Mouse (Mus musculus) ES-E14 (cell line): ENCODE results near the gene Ppox. TPM values are rescaled to one million over a fixed set of nuclear protein-coding genes. Genes with fewer than 3 reads are reported as not detected.

ENCODE experiments used
- DNase-seq: peaks from one replicate; pipeline ENCODE4 v3.0.0-alpha.2; 2013; ENCODE audit warnings: low read depth, low spot score
- H3K27ac ChIP-seq: 2 replicates; pipeline ENCODE4 v1.5.1; 2012; ENCODE audit warnings: low read depth, mild to moderate bottlenecking, low read length, moderate library complexity, mixed read lengths; ENCODE audit not compliant: poor library complexity, insufficient read depth, severe bottlenecking
- H3K36me3 ChIP-seq: 2 replicates; pipeline ENCODE4 v1.6.1; 2012; ENCODE audit warnings: mild to moderate bottlenecking, low read length, moderate library complexity, mixed read lengths; ENCODE audit not compliant: control insufficient read depth, poor library complexity, insufficient read depth, severe bottlenecking
- H3K4me1 ChIP-seq, 2 experiments: fragments of 150-350 bp in 1 of 2; sonication (generic) in 1 of 2; 2 replicates each; pipeline ENCODE4 v1.6.1; 2012; ENCODE audit warnings: low read length in 2 of 2, mild to moderate bottlenecking in 1 of 2, mixed read lengths in 1 of 2; ENCODE audit not compliant: control insufficient read depth in 2 of 2, insufficient read depth in 2 of 2, poor library complexity in 1 of 2
- H3K4me3 ChIP-seq, 2 experiments: fragments of 150-350 bp in 1 of 2; sonication (generic) in 1 of 2; 2 replicates each; pipeline ENCODE4 v1.5.1; 2012; ENCODE audit warnings: low read length in 2 of 2, low read depth in 1 of 2, mild to moderate bottlenecking in 1 of 2, mixed read lengths in 1 of 2; ENCODE audit not compliant: insufficient read depth in 1 of 2, poor library complexity in 1 of 2, severe bottlenecking in 1 of 2
- H3K9ac ChIP-seq: 2 replicates; pipeline ENCODE4 v1.6.1; 2012; ENCODE audit warnings: low read depth, mild to moderate bottlenecking, low read length, mixed read lengths; ENCODE audit not compliant: poor library complexity, insufficient read depth, severe bottlenecking
- H3K9me3 ChIP-seq: fragments of 150-350 bp; sonication (generic); 2 replicates; pipeline ENCODE4 v1.6.1; 2012; ENCODE audit warnings: low read depth, mild to moderate bottlenecking, low read length; ENCODE audit not compliant: control insufficient read depth, insufficient read depth
- CHD2 ChIP-seq: IDR thresholded peaks from 2 replicates; pipeline ENCODE4 v1.6.1; 2014; ENCODE audit warnings: mild to moderate bottlenecking, low read depth, low read length, inconsistent platforms
- HCFC1 ChIP-seq: IDR thresholded peaks from 2 replicates; pipeline ENCODE4 v1.6.1; 2012; ENCODE audit warnings: low read length, inconsistent platforms, borderline replicate concordance; ENCODE audit not compliant: insufficient read depth
- MAFK ChIP-seq: IDR thresholded peaks from 2 replicates; pipeline ENCODE4 v1.6.1; 2014; ENCODE audit warnings: mild to moderate bottlenecking, low read depth, low read length, inconsistent platforms; ENCODE audit not compliant: insufficient read depth
- ZC3H11A ChIP-seq: IDR thresholded peaks from 2 replicates; pipeline ENCODE4 v1.6.1; 2012; ENCODE audit warnings: low read depth, mild to moderate bottlenecking, inconsistent platforms, low read length, borderline replicate concordance
- ZNF384 ChIP-seq: IDR thresholded peaks from 2 replicates; pipeline ENCODE4 v1.6.1; 2012; ENCODE audit warnings: low read depth, low read length, inconsistent platforms
- in situ Hi-C, 2 experiments: fragments of 600-800 bp; cut with MboI; formaldehyde crosslinking; loops; one replicate each; pipeline ENCODE4 v1.15.1; 2025; ENCODE audit warnings: low sequenced_read_pairs in 2 of 2, inconsistent platforms in 1 of 2; ENCODE audit not compliant: unreplicated experiment in 2 of 2
- total RNA-seq: library from RNA; depleted of rRNA; stranded (reverse); fragments of 300-350 nt; gene quantifications from 2 replicates; pipeline ENCODE4 v1.2.3, GENCODE M21; 2012; rRNA removed

Gene Ppox
- total RNA-seq, 1 experiment = 15.5 TPM

DNA sequence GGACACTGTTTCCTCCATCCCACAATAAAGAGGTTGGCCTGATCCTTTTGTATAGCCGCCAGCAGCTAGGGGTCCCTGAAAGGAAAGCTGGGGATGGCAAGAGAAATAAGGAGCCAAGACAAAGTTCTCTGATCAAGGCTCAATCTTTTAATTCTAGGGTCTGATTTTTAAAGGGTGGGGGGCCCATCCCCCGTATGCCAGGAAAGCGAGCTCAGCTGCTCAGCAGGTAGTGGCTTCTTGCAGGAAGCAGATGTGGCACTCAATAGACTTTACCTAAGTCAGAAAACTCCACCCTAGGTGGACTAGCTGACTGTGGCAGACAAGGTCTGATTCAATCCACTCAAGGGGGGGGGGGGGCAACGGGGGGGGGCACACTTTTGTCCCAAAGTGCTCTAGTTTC is 54.2 kb downstream of the Ppox start:
- Histone ChIP-seq H3K4me1 (peaks cover 0 to 10% of the 10 kb centered on the region in 2 experiments; a peak in 1 of 4 replicates), H3K27ac (no peak overlapping the region), H3K4me3 (no peak overlapping the region), H3K9ac (no peak overlapping the region), H3K36me3 (no peaks in the 10 kb centered on the region), H3K9me3 (no peaks in the 10 kb centered on the region)
- in situ Hi-C loops = loop anchor here in 1 of 2 experiments (25.0 kb wide), 1 partner anchor 339 kb away; the partner anchor contains the start of genes Dusp12 and Gm26620
- TF ChIP-seq ZNF384 (no peak), MAFK (no peak), HCFC1 (no peak), ZC3H11A (no peak), CHD2 (no peak)
- DNase-seq = no peak

Other genes with a start within 250 kb of the Ppox start
- gene Fcgr3, start 216.3 kb downstream of the Ppox start, total RNA-seq = 0.32 and 0.40 TPM in 2 replicates
- gene Cfap126, start 167.3 kb downstream of the Ppox start, total RNA-seq = not detected in 2 replicates
- gene Sdhc, start 130.6 kb downstream of the Ppox start, total RNA-seq = 55.0 and 57.9 TPM in 2 replicates
- 0.36 TPM in 1 of 2 replicates, not detected in the other for gene Mpz, start 130.5 kb downstream of the Ppox start, total RNA-seq
- 0.63 and 2.2 TPM in 2 replicates for gene Pcp4l1, start 84.9 kb downstream of the Ppox start, total RNA-seq
- gene Nr1i3, start 67.2 kb downstream of the Ppox start, total RNA-seq = 0.71 and 1.2 TPM in 2 replicates
- gene Tomm40l, start 58.7 kb downstream of the Ppox start, total RNA-seq = 22.0 and 27.5 TPM in 2 replicates
- gene Apoa2, start 56.1 kb downstream of the Ppox start, total RNA-seq = 0.98 and 2.0 TPM in 2 replicates
- 0.62 and 0.63 TPM in 2 replicates for gene Fcer1g, start 46.8 kb downstream of the Ppox start, total RNA-seq
- gene Adamts4, start 30.8 kb downstream of the Ppox start, total RNA-seq = 3.9 and 4.5 TPM in 2 replicates
- 175 and 229 TPM in 2 replicates for gene Ndufs2, start 29.8 kb downstream of the Ppox start, total RNA-seq
- gene B4galt3, start 10.9 kb downstream of the Ppox start, total RNA-seq = 35.8 and 51.0 TPM in 2 replicates
- 23.1 and 30.7 TPM in 2 replicates for gene Usp21, start 6.8 kb upstream of the Ppox start, total RNA-seq
- 59.1 and 78.8 TPM in 2 replicates for gene Ufc1, start 13.8 kb upstream of the Ppox start, total RNA-seq
- 23.9 and 25.7 TPM in 2 replicates for gene Dedd, start 48.0 kb upstream of the Ppox start, total RNA-seq
- gene Nit1, start 64.5 kb upstream of the Ppox start, total RNA-seq = 18.1 and 24.4 TPM in 2 replicates
- 41.1 and 41.6 TPM in 2 replicates for gene Pfdn2, start 64.5 kb upstream of the Ppox start, total RNA-seq
- 0.85 and 1.1 TPM in 2 replicates for gene Klhdc9, start 79.6 kb upstream of the Ppox start, total RNA-seq
- gene Nectin4, start 88.9 kb upstream of the Ppox start, total RNA-seq = 1.9 and 3.0 TPM in 2 replicates
- gene Arhgap30, start 107.8 kb upstream of the Ppox start, total RNA-seq = 8.0 and 9.0 TPM in 2 replicates
- gene Usf1, start 130.1 kb upstream of the Ppox start, total RNA-seq = 151 and 164 TPM in 2 replicates
- gene Tstd1, start 137.7 kb upstream of the Ppox start, total RNA-seq = 6.2 and 11.2 TPM in 2 replicates
- gene F11r, start 156.3 kb upstream of the Ppox start, total RNA-seq = 74.9 and 132 TPM in 2 replicates
- 3.2 and 4.0 TPM in 2 replicates for gene Alyref2, start 222.3 kb upstream of the Ppox start, total RNA-seq